Mouse (Mus musculus) kidney, postnatal 25 days (tissue): ENCODE results near the gene Cstf2.

Experiments used
- DNase-seq, 2 experiments: peaks; one replicate each; pipeline ENCODE4 v3.0.0; 2021; ENCODE audit warnings: mixed read lengths in 2 of 2

Cstf2 gene

DNA sequence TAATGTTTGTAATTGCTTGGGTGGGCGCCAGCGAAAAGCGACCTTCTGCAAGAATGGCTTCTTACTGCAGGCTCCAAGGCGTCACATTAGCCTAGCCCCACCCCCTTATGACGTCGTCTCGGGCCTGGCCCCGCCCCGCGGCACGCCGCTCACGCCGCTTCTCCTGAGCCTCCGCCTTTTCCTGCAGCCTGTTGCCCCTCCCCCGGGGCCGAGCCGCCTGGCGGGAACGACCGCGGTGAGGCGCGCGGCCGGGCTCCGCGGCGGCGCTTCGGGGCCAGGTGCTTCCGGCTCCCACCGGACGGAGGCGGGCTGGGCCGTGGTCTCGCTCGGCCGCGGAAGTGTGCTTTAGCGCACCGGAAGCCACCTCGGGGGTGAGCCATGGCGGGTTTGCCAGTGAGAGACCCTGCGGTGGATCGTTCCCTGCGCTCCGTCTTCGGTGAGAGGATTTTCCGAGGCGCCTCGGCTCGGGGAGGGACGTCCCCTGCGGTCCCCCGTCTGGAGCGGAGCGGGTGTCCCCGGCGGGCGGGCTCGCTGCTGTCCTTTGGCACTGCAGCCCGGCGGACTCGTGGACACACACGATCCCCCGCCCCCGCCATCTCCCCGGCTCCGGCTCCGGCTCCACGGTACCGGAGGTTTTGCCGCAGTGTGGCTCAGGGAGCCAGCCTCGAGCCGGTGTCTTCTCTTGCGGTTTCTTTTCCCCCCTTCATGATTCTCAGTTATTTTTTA, at the start of gene Cstf2:
Gene Cstf2 (plus strand): TSS at position 201 of the 726 bp plus-strand sequence.
- peak; percentile 93 to 96 for DNase-seq

DNA sequence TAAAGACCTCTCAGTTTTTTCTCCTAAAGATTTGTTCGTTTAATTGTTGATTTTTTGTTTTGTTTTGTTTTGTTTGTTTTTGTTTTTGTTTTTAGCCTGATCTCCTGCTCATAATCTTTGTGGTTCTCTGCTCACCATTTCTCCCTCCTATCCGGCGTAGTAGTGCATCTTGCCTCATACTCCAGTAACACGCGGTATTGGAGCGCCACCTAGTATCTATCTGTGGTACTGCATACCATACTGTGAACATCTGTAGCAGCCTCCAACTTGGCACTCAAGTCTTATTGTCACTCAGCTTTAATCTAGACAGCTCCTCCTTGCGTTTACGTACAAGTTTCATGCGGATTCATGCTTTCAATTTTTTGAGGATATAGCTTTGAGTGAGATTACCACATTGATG, 40.0 kb upstream of the Cstf2 start:
- peak; percentile 60 to 81 for DNase-seq

- no peak for DNase-seq
These were observed 38.3 kb upstream of the Cstf2 start for GRCm38 (mm10) chrX:134020664-134021063.

GRCm38 (mm10) chrX:134048994-134049393, 10.0 kb upstream of the Cstf2 start:
- no peak for DNase-seq

DNA sequence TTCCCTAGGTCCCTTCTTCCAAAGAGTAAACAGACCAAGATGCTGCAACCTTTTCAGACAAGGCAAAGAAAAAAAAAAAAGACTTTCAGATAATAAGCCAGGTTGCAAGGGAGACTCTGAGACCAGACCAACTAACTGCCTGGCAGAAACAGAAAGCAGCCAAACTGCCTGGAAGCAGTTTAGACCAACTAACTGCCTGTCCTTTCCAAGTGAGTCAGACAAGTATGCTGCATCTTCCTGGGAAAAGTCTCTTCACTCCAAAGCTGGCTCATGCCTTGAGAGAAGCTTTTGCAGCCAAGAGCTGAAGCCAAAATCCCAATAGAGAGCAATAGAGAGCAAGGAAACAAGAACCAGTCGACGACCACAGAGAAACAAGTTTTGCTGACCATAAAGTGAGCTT, 2.1 kb upstream of the Cstf2 start:
- DNase-seq = no peak

- DNase-seq = no peak
These were observed 729 bp upstream of the Cstf2 start for GRCm38 (mm10) chrX:134058040-134058875.

GRCm38 (mm10) chrX:134059764-134060163, 777 bp downstream of the Cstf2 start:
- DNase-seq = no peak

- DNase-seq = no peak
These were observed 26.5 kb downstream of the Cstf2 start for GRCm38 (mm10) chrX:134085453-134085852.

DNA sequence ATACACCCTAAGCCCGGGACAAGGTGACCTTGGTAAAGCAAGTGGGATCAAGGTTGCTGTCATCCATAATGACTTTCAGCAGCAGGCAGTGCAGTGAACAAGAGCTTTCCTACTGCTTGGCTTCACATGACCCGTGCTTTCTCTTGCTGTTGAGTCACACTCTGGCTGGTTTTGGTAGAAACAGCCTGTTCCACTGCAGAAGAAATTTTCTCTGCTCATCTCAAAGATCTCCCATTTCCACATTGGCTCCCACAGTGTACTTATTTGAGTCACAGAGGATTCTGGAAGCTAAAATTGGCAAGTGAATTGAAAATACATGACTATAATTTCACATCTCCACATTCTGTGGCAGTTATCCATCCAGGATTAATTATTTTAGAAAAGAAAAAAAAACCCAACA, 43.7 kb downstream of the Cstf2 start:
- no peak for DNase-seq

DNA sequence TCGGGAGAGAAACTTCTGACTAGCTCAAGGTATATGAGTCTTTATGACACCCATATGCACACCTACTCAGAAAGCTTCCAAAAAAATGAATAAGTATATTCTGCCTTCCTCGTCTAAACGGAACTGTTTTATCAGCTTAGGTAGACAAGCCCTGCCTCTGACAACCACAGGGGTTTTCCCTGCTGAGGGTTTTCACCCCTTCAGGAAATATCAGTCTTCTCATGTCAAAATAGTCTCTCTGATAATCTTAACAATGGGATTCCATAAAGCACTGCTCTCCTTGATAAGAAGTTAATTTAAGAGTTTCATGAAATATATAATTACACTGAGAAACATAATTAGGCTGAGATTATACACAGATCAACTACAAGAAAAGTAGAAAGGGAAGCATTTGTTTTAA, 52.8 kb downstream of the Cstf2 start:
- DNase-seq = no peak

- DNase-seq = no peak
These were observed 57.4 kb downstream of the Cstf2 start for GRCm38 (mm10) chrX:134116417-134116816.

DNA sequence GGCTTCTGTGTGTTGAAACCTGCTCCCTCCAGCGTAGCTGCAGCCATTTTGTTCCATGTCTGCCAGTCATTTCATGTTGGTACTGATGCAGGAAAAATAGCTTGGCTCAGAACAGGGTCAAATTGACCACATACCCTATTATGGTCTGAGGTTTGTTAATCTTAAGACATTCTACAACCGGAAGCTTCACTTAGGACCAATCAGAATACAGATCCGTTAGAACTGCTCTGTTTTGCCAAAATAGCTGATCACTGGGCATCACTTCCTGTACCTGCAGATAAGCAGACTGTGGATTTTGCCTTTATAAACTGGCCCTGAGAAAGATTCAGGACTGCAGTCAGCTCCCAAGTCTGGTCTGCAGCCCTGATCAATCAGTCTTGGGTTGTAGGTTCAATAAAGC, 69.6 kb downstream of the Cstf2 start:
- DNase-seq = no peak

- peak in 1 of 2 experiments; percentile 8 for DNase-seq
These were observed 73.3 kb downstream of the Cstf2 start for GRCm38 (mm10) chrX:134132295-134132694.

DNA sequence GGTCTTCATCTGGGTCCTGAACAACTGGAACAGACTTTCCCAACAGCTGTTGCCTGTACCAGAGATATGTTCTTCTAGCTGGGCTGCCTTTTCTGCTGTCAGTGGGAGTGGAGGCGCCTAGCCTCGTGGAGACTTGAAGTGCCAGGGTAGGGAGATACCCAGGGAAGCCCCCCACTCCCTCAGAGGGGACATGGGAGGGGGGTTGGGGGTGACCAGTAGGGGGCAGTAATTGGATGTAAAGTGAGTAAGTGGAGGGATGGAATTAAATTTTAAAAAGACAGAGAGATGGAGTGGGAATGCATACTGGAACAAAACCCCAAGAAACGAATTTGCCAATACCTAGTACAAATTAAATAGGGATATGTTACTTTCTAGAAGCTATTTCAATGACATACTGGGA, 74.8 kb downstream of the Cstf2 start:
- no peak for DNase-seq
